Mouse (Mus musculus) cerebellum, adult 9-11 months (tissue): ENCODE data around the gene Lmntd1.

Source experiments
- DNase-seq: peaks from one replicate; pipeline ENCODE4 v3.0.0; 2022

Gene Lmntd1

DNA sequence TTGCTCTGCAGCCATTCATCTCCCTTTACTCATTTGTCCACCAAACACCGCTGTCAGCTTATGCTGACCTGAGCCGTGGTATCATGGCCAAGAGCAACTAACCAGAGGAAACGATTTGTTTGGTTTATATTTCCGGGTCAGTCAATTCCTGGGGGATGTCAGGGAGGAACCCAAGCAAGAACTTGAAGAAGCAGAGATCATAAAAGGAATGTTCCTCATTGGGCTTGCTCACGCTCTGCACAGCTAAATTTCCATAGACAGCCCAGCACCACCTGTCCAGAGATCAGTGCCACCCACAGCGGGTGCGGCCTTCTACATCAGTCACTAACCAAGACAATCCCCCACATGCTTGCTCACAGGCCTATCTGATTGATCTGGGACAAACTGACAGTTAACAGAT is at the start of gene Lmntd1:
Gene Lmntd1, minus strand, starts transcription at position 101 of the 400 bp plus-strand sequence.
- DNase-seq, result no peak

DNA sequence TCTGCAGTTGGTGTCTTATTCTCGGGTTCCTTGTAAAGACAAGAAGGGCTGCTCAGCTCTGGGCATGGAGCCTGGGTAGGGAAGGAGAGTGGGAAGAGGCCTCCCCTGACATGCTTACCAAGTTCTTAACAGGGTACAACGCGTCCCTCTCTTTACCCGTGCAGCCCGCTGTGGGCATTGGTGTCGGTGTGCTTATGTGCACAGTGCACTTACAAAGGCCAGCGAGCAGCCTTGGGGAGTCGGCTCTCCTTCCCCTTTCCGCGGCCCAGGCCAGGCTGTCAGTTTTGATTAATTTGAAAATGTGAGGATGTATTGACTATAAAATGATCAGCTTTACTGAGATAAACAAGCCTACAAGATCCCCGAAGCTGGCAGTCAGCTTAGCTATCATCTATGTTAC is 46.8 kb upstream of the Lmntd1 start:
- no peak for DNase-seq

DNA sequence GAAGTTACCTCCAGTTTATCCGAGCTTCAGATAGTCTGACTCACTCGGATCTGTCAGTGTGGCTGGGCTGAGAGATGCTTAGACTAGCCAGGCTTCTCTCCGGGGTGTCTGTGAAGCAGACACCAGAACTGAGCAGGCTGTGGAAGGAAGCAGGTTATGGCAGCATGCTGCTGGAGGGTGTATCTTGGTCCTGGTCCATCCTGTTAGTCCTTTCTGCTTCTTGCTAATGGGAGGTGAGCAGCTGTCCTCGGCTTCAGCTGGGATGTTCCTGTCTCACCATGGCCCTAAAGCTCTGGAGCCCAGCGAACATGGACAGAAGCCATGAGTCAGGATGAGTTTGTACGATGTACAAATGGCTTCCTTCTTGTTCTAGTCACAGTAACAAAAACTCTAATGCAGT is 45.0 kb upstream of the Lmntd1 start:
- DNase-seq, result no peak

DNA sequence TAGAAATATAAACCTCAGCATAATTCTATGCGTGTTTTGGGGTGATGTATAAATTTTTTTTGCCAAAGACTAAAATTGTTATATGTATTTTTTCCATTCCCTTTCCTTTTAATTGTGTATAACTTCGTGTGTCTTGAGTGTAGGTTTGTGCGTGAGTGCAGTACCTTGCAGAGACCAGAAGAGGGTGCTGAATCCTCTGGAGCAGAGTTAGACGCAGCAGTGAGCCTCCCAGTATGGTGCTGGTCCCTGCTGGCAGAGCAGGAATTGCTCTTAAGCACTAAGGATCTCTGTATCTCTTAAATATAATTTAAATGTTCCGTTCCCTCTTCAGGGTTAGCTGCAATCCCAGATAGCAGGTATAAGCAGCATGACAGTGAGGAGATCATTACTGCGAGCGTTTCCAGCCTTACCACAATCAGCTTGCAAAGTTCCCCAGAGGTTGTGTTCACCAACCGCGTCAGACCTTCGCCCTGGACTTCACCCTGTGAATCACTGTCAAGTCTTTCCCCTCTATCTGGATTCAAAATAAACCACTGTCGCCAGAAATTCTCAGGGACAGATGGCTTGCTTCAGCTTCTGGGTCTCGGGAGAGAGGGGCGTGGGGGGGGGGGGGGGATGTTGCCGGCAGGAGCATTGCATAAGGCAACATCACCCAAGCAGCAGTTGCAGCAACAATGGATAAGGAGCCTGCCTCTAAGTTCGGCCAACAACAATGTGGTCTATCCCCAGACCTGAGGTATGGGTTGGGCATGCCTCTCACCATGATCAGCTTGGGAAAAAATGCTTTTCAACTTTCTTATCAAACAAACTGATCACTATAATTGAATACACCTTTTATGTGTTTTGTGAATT is 42.8 kb upstream of the Lmntd1 start:
- no peak for DNase-seq

DNA sequence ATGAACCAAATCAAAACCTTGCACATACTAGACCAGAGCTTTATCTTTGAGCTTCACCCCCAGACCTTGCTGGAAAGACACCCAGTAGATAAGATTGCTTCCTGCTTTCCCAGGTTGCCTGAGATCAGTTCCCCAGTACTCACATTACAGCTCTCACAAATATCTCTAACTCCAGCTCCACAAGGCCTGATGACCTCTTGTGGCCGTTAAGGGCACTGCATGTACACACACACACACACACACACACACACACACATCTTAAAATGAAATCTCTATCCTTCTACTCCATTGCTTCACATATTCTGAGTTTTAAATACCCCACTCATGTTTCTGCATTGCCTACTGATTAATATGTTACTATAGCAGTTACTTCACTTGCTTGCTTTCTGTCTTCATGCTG is 41.6 kb upstream of the Lmntd1 start:
- DNase-seq, result no peak

DNA sequence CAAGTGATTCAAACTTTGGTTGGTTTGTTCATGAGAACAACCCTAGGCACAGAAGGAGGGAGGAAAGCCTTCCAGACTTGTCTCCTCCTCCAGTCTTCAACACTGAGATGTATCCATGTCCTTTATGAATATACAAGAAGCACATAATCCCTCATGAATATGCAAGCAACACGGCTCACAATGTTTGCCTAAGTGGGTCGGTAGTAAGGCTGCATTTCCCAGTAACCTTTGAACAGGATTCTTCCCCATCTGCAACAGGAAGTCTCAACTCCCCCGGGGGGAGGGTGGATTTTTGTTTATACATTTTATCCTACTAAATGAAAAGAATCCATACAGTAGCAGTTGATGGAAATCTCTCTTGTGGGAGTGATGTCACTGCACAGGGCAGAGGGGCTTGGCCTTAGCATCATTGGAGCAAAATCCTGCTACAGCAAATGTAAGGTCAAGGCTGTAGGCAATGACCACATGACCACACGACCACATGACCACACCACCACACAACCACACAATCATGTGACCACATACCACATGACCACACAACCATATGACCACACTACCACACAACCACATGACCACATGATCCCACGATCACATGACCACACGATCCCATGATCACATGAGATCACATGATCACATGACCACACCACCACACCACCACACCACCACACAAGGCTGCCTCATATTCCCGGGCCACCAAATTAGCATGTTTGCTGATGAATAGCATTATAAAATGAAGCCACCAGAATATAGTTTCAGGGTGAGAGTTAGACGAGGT is 40.1 kb upstream of the Lmntd1 start:
- DNase-seq, result no peak

DNA sequence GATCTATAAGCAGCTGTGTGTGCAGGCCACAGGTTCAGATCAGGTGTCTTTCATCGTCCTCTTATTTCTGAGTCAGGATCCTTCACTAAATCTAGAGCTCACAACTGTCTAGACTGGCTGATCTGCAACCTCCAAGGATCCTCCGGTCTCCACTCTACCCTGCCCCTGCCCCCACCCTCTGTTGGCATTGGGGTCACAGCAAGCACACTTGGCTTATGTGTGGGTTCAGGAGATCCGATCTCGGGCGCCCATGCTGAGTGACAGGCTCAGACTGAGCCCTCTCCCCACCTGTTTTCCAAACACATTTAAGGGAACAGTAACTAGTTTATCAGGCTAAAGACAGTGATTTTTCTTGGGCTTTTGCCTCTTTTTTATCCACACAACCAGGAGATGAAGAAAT is 39.5 kb upstream of the Lmntd1 start:
- no peak for DNase-seq

DNA sequence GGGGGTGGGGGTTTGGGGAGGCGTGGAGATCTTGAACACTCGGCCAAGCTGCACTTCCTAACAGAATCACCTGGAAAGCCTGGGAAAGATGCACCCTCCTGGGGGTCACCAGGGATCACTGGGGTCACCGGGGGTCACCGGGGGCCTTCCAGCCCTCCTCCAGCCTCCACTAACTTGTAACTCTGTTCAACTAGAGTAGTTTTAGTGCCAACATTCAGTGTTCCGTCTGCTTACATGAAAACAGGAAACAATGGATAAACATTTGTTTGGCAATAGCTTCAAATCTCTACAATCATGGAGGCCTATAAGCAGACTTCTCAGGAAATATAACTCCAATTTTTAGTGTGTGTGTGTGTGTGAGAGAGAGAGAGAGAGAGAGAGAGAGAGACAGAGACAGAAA is 38.9 kb upstream of the Lmntd1 start:
- no peak for DNase-seq

DNA sequence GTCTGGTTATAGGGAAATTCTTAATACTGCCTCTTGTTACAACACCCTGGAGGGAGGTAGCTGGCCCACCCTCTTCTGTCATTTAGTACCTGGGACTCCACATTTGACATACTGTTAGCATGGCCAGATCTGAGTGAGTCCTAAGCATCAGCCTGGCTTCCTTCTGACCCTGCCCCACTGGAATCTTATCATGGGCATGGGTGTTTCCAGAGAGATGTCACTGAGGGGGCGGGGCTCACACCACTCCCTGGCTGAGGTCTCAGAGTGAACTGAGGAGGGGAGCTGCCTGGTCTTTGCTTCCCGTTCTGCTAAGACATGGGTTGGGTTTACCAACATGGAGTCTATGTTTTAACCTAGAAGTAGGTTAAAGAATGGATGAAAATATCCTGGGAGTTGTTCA is 37.9 kb upstream of the Lmntd1 start:
- no peak for DNase-seq

DNA sequence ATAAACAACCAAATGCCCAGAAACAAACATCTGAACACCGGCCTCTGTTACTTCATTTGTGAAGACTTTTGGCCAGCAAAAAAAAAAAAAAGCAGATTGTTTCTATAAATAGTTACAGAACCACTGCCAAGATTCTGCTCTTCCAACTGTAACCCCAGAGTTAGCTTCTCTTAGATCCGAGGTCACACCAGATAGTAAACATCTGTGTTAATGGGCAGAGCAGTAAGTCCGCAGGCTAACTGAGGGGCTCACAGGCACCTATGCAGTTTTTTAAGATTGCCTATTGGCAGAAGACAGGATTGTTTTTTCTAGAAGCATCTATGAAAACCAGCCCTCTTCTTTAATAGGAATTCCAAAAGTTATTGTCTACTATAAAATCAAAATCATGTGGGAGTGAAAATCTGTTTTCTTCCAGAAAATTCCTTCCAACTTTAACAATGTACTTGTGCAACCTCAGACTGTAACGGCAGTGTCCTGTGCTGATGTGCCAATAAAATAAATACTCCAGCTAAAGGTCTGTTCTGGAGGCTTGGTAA is 26.9 kb upstream of the Lmntd1 start:
- no peak for DNase-seq

DNA sequence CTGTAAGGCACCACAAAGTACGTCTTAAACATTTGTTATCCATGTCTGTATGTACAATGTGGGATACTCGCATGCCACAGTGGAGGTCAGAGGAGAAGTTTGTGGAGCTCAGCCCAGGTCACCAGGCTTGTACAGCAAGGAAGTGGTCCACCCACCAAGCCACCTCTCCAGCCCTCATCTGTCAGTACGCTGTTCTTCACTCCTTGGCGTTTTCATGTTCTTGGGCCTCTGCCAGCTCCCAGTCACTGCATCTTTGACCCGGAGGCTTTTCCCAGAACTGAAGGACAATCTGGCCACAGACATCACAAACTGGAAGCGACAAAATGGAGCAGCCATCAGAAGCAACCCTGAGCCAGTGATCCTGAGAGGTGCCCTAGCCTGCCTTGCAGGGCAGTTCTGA is 24.1 kb upstream of the Lmntd1 start:
- no peak for DNase-seq

DNA sequence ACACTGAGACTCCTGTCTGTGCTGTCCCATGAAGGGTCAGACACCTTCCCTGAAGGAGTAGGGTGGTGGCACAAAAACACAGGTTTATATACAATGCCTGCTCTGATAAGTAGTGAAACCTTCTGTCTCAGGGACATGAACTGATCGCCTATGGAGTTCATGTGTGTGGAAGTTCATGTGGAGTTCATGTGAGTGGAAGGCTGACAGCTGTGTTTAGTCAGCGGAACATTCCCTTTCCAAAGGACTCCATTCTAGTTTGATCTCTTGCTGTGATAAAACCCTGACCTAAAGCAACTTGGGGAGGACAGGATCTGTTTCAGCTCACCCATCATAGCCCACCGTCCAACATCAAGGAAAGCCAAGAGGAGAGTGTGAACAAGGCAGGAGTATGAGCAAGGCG is 22.6 kb upstream of the Lmntd1 start:
- no peak for DNase-seq

DNA sequence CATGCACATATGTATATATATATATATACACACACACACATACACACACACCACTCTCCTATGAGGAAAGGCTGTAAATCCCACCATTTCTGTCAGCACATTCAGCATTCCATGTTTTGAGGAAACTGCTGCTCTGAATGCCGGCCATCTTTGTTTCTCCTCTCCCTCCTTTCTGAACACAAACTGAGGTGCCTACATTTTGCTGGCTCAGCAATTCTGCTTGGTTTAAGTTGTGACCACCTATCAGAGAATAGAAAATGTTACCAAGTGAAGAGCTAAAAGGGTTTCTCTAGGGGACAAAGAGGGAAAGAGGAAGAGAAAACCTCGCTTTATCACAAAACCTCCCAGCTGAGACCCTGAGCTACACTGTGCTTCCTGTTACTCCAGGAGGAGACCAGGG is 20.3 kb upstream of the Lmntd1 start:
- no peak for DNase-seq

DNA sequence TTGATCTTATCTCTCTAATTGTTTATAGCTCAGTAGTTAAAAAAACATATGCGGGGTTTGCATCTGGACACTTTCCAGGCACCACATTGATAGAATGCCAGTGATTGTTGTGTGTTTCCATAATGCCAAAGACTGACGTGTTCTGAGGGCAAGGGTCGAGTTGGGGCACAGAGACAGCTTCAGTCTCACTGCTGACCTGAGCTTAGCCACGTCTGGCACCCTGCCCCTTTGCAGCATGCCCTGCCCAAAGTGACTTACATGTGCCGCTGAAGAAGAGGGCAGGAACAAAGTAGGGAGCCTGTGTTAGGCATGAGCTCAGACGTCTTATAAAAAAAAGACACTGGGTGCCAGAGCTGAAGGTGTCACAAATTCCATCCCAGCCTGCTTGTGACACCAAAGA is 16.1 kb upstream of the Lmntd1 start:
- DNase-seq, result no peak

DNA sequence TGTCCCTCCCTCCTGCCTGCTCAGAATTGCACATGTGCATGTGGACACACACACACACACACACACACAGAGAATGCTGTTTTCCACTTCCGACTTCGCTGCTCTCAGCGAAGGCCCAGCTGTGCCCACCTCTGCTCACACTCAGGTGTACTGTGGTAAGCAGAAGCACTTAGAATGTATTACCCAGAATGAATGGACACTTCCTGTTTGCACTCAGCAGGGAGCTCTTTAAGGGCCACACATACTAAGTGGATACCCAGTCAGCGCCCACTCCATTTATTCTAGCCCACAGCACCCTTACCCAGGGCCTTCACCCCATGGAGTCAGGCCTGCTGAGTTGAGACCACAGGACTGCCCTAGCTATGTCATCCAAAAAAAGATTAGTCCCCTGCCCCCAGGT is 9.0 kb upstream of the Lmntd1 start:
- no peak for DNase-seq

DNA sequence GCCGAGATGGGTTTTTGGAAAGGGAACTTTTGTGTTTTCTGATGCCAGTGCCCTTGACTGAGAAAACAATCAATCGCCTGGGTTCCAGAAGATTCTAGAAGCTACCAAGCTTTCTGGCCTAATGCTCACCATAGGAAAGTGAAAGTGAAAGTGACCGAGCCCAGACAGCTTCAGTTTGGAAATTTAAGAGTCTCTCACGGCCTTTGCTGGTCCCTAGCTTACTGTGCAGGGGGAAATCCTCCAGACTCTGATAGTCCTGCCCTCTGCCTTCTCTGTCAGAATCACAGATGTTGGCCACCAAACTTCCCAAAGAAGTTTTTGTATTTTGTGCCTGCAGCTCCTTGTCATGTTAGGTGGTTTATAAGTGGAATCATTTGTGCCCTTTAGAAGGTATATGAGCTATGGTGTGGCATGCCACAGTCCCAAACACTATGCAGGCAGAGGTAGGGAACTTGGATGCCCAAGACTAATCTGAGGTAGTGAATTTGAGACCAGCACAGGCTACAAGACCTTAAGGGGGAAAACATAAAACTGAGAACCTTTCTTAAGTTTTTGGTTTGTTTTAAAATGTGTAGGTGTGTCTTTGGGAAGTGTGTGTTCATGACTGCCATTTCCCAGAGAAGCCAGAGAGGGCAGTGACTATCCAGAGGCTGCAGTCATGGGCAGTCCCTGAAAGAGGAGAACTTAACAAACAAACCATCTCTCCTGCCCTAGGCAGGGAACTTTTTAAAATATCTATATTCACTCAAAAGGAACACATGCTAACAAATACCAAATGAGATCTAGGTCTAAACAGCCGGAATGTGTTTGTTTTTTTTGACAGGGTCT is 2.5 kb upstream of the Lmntd1 start:
- DNase-seq, result no peak

DNA sequence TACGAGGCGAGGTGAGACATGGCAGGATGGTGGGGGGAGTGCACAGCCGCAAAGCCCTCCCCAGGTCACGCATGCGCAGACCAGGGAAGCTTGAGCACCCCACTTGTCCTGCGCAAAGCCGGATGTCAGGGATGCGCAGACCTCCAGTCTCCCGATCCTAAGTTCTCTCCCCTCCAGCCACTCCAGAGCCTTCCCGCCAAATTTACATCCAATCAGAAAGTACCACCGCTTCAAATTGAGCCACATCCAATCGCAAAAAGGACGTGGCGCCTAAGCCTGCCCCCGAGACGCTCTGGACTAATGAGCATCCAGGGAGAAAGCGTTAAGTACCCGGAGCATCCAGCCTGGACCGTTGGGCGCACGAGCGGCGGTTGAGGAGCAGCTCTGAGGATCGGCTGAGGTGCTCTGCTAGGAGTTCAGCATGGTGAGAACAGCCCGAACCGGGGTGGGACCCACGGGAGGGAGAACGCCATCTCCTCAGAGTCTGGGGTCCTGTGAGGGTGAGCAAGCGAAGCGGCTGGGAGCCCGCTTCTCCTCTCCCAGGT is 1.6 kb upstream of the Lmntd1 start, which contains the start of gene Tuba3b:
Gene Tuba3b, plus strand, starts transcription at position 92 of the 545 bp plus-strand sequence.
- no peak for DNase-seq

DNA sequence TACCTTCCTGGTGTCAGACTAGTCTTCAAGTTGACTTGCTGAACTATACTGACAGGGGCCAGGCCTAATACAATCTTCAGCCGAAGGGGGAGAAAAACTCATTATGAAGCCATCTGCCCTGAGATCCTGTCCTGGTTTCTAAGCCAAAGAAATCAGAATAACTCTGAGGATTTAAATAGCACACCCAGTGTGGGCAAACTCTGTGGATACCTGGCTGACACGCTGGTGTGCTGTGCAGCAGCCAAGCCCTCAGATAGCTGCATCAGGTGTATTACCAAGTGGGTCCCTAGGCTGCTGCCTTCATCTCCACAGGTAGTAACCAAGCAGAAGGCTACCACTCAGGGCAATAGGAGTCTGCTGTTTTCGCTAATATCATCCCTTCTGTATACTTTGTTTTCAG is 1.5 kb downstream of the Lmntd1 start:
- DNase-seq, result peak; percentile 82

DNA sequence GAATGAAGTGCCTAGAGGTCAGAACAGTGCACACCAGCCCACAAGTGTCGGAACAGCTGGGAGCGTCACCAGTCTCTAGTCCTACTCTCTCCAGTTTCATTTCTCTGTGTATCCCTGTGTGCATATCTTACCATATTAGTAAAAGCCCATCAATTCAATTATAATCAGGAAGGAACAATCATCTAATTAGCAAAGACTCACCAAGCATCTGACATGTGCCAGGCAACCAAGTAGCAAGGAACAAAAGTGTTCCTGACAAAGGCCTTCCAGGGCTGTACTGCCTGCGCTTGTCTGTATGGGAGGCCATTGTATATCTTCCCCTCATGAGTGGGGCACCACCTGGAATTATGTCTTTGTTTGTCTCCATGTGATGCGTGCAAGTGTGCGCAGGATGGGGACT is 3.2 kb downstream of the Lmntd1 start:
- DNase-seq, result no peak

DNA sequence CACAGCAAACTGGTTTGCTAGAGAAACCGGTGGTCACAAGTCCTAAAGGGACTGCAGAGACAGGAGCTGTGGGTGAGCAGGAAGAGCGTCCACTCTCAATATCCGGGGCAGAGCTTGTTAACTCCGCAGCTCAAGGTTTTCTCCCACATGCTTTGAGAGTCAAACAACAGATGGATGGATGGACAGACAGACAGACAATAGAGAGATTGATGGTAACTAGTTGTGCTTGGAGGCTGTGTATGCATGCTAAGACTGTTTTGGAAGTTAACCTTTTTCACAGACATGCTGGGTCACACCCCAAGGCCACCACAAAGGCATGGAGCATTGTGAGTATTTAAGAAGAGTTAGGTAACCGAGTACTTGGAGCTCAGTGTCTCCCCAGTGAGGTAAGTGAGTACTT is 5.4 kb downstream of the Lmntd1 start:
- DNase-seq, result no peak

DNA sequence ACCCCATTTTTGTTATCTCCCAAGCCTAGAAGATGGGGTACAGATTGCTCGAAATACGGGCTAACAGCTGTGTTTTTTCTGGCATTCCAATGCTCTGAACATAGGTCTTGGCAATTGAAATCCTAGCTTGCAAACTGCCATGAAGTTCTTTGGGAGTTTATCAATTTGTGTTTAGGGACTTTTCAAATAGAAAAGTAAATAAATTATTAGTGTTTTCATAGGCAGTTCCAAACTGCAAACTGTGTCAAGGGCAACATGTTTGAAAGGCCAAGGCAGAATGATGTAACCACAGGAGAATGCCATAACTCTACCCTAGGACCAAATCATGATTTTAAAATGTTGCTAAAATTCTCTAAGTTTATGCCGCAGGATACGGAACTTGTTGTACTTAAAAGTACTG is 6.4 kb downstream of the Lmntd1 start:
- DNase-seq, result no peak

DNA sequence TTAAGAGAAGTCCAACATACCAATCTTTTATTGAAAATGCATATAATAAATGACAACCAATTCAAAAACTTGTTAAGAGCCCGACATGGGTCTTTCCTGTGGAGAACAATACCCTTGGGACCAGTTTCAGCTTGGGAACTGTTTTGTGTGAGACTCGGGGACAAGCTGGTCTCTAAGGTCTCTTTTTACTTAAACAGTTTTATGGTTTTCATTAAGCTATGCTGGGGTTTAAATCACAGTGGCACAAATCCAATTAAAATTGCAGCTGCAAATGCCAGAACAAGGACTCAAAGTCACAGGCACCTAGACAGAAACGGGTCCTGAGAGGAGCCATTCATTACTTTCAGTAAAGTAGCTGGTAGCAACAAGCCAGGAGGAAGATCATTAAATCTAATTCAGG is 8.9 kb downstream of the Lmntd1 start:
- DNase-seq, result no peak

DNA sequence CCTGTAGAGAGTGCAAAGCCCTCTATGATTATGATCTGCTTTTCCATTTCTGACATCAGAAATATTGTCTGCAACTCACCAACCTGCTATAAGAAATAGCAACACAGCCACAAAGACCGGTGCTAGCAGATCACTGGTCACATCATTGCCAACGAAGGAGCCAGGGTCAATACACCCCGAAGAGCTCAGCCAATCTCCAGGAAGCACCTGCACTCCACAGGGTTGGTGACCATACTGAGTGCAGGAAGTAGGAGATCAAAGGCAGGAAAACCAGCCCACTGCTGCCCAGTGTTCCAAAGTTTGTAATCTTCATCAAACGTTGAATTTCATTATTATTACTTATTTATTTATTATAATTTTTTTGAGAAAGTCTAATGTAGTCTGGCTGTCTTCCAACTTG is 9.5 kb downstream of the Lmntd1 start:
- DNase-seq, result no peak
